Mouse (Mus musculus) lung, embryonic 15.5 days (tissue): ENCODE measurements around the gene Coa6. TPM values are rescaled to one million over a fixed set of nuclear protein-coding genes. Genes with fewer than 3 reads are reported as not detected.
A peak's percentile ranks its signal among the peaks of the same experiment; 100 is the strongest.

ENCODE experiments used
- ATAC-seq: fragments of 200-750 bp; cut with Nextera tagmentation; 2 replicates; pipeline ENCODE4 v1.8.0; 2017; ENCODE audit warnings: moderate number of reproducible peaks, borderline replicate concordance; ENCODE audit not compliant: low FRiP score, low TSS enrichment; ENCODE audit errors: extremely low read depth
- H3K27ac ChIP-seq: fragments of 300-500 bp; sonication (generic); 2 replicates; pipeline ENCODE4 v1.5.1; 2015; ENCODE audit warnings: moderate library complexity, mild to moderate bottlenecking, inconsistent platforms
- H3K27me3 ChIP-seq: fragments of 300-500 bp; sonication (generic); 2 replicates; pipeline ENCODE4 v1.6.1; 2015; ENCODE audit warnings: inconsistent platforms
- H3K36me3 ChIP-seq: fragments of 300-500 bp; sonication (generic); 2 replicates; pipeline ENCODE4 v1.6.1; 2015; ENCODE audit warnings: inconsistent platforms
- H3K4me1 ChIP-seq: fragments of 300-500 bp; sonication (generic); 2 replicates; pipeline ENCODE4 v1.6.1; 2015; ENCODE audit warnings: inconsistent platforms
- H3K4me2 ChIP-seq: fragments of 300-500 bp; sonication (generic); 2 replicates; pipeline ENCODE4 v1.6.1; 2015; ENCODE audit warnings: inconsistent platforms, mild to moderate bottlenecking, moderate library complexity
- H3K4me3 ChIP-seq: fragments of 300-500 bp; sonication (generic); 2 replicates; pipeline ENCODE4 v1.5.1; 2015; ENCODE audit warnings: mild to moderate bottlenecking, inconsistent platforms
- H3K9ac ChIP-seq: fragments of 300-500 bp; sonication (generic); 2 replicates; pipeline ENCODE4 v1.6.1; 2015; ENCODE audit warnings: inconsistent platforms
- H3K9me3 ChIP-seq: fragments of 300-500 bp; sonication (generic); 2 replicates; pipeline ENCODE4 v1.6.1; 2016; ENCODE audit warnings: inconsistent platforms
- WGBS: fragments of 180-500 bp; shearing (Covaris S2); methylation state at CpG from one replicate; pipeline ENCODE4 v1.1.7; 2015; 5-methylcytosine and 5-hydroxymethylcytosine counted together
- polyA plus RNA-seq: library from polyadenylated mRNA; unstranded; fragments of >200 nt; fragmentation: Nextera tagmentation; extraction: Ambion mirVana; gene quantifications from 2 replicates; pipeline ENCODE4 v1.2.1, GENCODE M21; 2015

The Coa6 gene
- polyA plus RNA-seq, 1 experiment from 2014 or later, result 53.2 TPM

DNA sequence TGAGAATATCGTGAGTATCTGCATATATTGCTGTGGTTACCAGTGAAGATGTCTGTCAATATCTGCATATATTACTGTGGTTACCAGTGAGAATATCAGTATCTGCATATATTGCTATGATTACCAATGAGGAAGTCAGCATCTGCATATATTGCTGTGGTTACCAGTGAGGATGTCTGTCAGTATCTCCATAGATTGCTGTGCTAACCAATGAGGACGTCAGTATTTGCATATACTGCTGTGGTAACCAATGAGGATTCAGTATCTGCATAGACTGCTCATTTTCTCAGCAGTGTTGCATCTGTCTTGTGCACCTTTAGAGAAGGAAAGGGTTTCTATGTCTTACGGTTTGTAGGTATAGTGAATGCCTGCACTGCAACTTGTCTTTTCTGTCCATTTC lies 1.5 kb upstream of the Coa6 start:
- no peaks in the 10 kb centered on the region for H3K27me3 ChIP-seq
- H3K9me3 ChIP-seq, result no peaks in the 10 kb centered on the region
- H3K4me1 ChIP-seq, result peaks cover 15% of the 10 kb centered on the region
- peaks cover 2% of the 10 kb centered on the region for H3K36me3 ChIP-seq
- H3K4me2 ChIP-seq, result no peak overlapping the region
- ATAC-seq, result no peak
- 71% methylated on average over 3 of the region's 3 CpGs for WGBS
- no peak overlapping the region for H3K27ac ChIP-seq
- no peak overlapping the region for H3K9ac ChIP-seq
- H3K4me3 ChIP-seq, result no peak overlapping the region

DNA sequence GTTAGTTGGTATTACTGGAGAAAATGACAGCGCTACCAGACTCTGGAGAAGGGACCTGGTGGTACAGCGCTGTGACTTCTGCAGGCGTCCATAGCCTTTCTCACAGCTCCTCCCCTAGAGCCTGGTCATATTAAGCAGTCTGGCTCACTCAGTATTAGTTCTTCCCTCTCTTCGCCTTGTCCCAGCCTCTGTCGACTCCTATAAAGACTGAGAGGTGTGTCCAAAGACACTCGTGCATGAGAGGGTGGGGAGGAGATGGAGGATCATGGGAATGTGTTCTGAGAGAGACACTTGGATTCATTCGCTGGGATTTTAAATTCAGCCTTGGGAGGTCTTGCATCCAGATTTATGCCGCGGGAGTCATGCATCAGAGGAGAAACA lies 595 bp downstream of the Coa6 start:
- H3K36me3 ChIP-seq, result peaks cover 23% of the 10 kb centered on the region
- H3K27ac ChIP-seq, result peak overlapping the region; percentile 60
- no peaks in the 10 kb centered on the region for H3K9me3 ChIP-seq
- peak overlapping the region; percentile 89 for H3K9ac ChIP-seq
- 7% methylated on average over 9 of the region's 9 CpGs for WGBS
- H3K4me1 ChIP-seq, result peaks cover 15% of the 10 kb centered on the region
- H3K4me3 ChIP-seq, result peak overlapping the region; percentile 83
- H3K27me3 ChIP-seq, result no peaks in the 10 kb centered on the region
- H3K4me2 ChIP-seq, result peak overlapping the region; percentile 77
- peak; percentile 50; the same call in 1 of the 2 replicates for ATAC-seq

DNA sequence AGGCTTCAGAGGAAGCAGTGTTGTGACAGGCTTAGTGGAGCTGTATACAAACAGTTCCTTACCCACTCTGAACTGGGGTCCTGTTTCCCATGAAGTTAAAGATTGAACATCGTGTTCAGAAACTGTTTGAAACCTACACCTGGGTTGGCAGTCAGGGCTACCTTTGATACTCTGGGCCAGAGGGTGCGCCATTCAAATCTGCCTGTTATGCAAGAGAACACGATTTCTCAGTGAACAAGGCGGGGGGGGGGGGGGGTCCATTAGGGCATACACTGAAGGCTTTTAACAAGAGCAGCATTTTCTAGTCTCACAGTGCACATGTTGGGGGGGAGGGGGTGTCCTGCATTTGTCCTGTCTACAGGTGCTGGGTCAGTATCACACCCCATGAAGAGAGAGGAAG lies 1.8 kb downstream of the Coa6 start:
- no peak overlapping the region for H3K4me2 ChIP-seq
- H3K27ac ChIP-seq, result no peak overlapping the region
- H3K4me3 ChIP-seq, result no peak overlapping the region
- no peaks in the 10 kb centered on the region for H3K9me3 ChIP-seq
- 76% methylated on average over 4 of the region's 4 CpGs for WGBS
- peaks cover 36% of the 10 kb centered on the region for H3K36me3 ChIP-seq
- H3K4me1 ChIP-seq, result peaks cover 15% of the 10 kb centered on the region
- no peaks in the 10 kb centered on the region for H3K27me3 ChIP-seq
- ATAC-seq, result no peak
- H3K9ac ChIP-seq, result no peak overlapping the region

DNA sequence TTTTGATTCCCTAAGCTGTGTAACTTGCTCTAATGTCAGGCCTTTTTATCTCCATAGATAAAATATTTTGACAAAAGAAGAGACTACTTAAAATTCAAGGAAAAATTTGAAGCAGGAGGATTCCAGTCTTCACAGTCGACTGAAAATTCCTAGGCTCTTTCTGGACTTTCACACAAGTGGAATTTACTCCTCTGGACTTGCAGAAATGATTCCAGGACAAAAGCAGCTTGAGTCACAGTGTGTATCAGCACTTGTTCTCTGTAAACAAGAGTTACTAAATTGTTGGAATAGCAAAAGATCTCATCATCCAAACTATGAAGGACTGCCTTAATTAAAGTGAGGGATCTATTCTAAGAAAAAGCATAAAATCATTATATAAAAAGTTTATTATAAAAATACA lies 2.6 kb downstream of the Coa6 start:
- no peak overlapping the region for H3K9ac ChIP-seq
- no peak overlapping the region for H3K4me3 ChIP-seq
- H3K4me2 ChIP-seq, result no peak overlapping the region
- no peaks in the 10 kb centered on the region for H3K9me3 ChIP-seq
- H3K36me3 ChIP-seq, result peaks cover 42% of the 10 kb centered on the region
- ATAC-seq, result no peak
- WGBS, result 79% methylated on average over 1 of the region's 1 CpGs
- H3K27ac ChIP-seq, result no peak overlapping the region
- H3K4me1 ChIP-seq, result peaks cover 15% of the 10 kb centered on the region
- no peaks in the 10 kb centered on the region for H3K27me3 ChIP-seq

DNA sequence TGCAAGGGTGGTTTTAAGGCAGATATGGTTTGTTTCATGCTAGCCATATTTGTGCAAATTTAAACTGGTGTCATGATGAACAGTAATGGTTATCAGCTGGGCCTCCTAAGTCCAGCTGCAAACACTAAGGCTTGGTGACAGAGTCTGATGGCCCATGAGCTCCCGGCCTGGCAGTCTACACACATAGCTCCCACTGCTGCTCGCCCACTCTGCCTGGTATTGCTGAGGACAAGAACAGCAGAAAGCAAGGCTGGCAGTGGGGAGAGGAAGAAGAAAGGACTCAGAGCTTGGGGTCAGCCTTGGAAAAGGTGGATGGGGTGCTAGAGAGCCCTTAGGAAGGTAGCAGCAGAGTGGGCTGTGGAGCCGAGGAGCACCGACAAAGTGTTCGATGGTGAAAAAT lies 7.3 kb downstream of the Coa6 start:
- H3K9me3 ChIP-seq, result no peaks in the 10 kb centered on the region
- H3K27me3 ChIP-seq, result no peaks in the 10 kb centered on the region
- no peak for ATAC-seq
- no peaks in the 10 kb centered on the region for H3K4me1 ChIP-seq
- no peak overlapping the region for H3K27ac ChIP-seq
- no peak overlapping the region for H3K4me2 ChIP-seq
- H3K4me3 ChIP-seq, result no peak overlapping the region
- WGBS, result 90% methylated on average over 5 of the region's 5 CpGs
- H3K36me3 ChIP-seq, result peaks cover 62% of the 10 kb centered on the region
- H3K9ac ChIP-seq, result no peak overlapping the region

DNA sequence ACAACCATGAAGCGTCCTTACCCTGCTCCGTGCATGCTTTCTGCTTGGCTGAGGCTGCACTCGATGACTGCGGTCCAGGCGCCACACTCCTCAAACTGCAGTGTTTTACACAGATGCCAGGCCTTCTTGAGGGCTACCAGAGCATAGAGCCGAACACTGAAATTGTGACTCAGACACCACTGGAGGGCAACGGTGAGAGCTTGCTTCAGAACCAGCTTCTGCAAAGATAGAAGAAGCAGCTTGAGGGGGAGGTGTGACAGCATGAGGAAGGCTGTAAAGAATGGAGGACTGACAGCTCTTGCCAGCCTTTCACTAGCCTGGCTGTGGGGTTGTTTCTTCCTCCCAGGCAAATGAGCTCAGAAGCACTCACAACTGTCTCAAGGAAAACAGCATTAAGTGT lies 11.5 kb downstream of the Coa6 start:
- no peak overlapping the region for H3K27ac ChIP-seq
- no peaks in the 10 kb centered on the region for H3K27me3 ChIP-seq
- no peak for ATAC-seq
- no peak overlapping the region for H3K4me2 ChIP-seq
- H3K9ac ChIP-seq, result no peak overlapping the region
- H3K4me1 ChIP-seq, result no peaks in the 10 kb centered on the region
- H3K36me3 ChIP-seq, result peaks cover 39% of the 10 kb centered on the region; the same call in 1 of the 2 replicates
- no peaks in the 10 kb centered on the region for H3K9me3 ChIP-seq
- no peak overlapping the region for H3K4me3 ChIP-seq
- 80% methylated on average over 7 of the region's 7 CpGs for WGBS

DNA sequence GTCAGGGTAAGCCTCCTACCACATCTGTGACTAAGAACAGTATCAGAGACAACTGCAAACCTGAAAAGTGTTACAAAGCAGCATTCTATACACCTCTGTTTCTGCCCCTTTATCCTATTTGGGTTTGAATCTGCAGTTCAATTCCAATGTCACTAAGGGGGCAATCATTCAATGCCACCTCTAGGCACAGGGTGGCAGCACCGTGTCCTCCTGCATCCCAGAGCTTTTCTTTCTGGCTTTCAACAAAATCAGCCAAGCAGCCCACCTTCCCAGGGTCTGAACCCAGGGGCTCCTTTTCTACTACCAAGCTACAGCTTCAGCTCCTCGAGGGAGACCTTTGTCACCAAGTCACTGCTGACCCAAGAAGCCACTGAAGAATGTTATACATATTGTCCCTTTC lies 16.6 kb downstream of the Coa6 start:
- ATAC-seq, result no peak
- Histone ChIP-seq H3K27me3 (no peaks in the 10 kb centered on the region), H3K27ac (no peak overlapping the region), H3K4me2 (no peak overlapping the region), H3K9ac (no peak overlapping the region), H3K36me3 (peaks cover 19% of the 10 kb centered on the region; the same call in 1 of the 2 replicates), H3K9me3 (no peaks in the 10 kb centered on the region), H3K4me3 (no peak overlapping the region), H3K4me1 (no peaks in the 10 kb centered on the region)
- WGBS, result 58% methylated on average over 2 of the region's 2 CpGs

DNA sequence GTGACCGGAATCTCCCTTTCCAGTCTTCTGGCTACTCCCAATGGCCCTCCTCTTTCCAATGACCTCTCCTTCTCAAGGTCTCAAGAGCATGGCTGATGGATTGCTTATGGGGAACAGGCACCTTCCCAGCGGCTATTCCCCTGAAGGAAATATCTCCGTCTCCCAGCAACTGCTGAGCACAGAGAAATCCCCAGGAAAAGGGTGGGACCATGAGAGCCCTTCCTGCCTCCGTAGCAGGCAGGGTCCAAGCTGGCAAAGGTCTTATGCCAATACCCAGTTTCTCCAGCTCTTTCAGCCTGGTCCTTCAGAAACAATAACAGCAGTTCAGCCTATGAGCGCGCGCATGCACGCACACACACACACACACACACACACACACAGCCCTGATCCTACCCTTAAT lies 28.8 kb downstream of the Coa6 start:
- H3K4me1 ChIP-seq, result no peaks in the 10 kb centered on the region
- H3K27ac ChIP-seq, result no peak overlapping the region
- no peak overlapping the region for H3K4me3 ChIP-seq
- peaks cover 62% of the 10 kb centered on the region for H3K36me3 ChIP-seq
- H3K27me3 ChIP-seq, result no peaks in the 10 kb centered on the region
- H3K9me3 ChIP-seq, result no peaks in the 10 kb centered on the region
- WGBS, result 71% methylated on average over 8 of the region's 8 CpGs
- no peak overlapping the region for H3K9ac ChIP-seq
- no peak overlapping the region for H3K4me2 ChIP-seq
- ATAC-seq, result no peak

DNA sequence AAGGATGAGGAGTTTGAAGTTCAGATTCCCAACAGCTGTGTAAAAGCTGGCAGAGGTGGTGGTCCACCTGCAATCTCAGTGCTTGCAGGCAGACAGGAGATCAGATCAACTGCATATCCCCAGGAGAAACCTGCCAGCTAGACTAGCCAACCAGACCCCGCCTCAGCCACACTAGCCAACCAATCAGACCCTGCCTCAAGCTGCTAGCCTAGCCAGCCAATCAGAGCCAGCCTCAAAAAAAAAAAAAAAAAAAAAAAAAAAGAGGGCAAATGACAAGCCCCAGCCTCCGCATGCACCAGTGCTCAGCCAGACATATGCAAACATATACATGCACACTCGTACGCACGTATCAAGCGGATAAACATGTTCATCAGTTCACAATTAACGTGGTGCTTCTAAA lies 33.1 kb downstream of the Coa6 start:
- no peaks in the 10 kb centered on the region for H3K9me3 ChIP-seq
- no peak overlapping the region for H3K4me3 ChIP-seq
- H3K4me1 ChIP-seq, result no peaks in the 10 kb centered on the region
- peaks cover 52% of the 10 kb centered on the region for H3K36me3 ChIP-seq
- WGBS, result 74% methylated on average over 7 of the region's 7 CpGs
- H3K9ac ChIP-seq, result no peak overlapping the region
- no peaks in the 10 kb centered on the region for H3K27me3 ChIP-seq
- H3K4me2 ChIP-seq, result no peak overlapping the region
- H3K27ac ChIP-seq, result no peak overlapping the region
- ATAC-seq, result no peak

DNA sequence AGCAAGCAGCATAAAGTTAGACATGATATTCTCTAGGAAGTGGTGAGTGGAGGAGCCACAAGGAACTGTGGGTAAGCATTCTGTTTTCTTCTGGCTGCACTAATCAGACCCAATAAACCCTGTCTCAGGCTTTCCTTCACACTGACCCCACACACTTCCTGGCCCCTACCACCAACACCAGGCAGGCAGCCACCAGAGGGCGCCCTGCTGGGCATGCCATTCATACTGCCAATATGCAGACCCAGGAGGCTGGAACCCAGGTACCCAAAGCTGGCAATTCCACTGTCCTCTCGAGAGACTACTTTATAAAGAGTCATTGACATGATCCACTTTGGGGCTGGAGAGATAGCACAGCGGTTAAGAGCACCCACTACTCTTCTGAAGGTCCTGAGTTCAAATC lies 38.0 kb downstream of the Coa6 start:
- Histone ChIP-seq H3K27me3 (no peaks in the 10 kb centered on the region), H3K9ac (no peak overlapping the region), H3K4me1 (no peaks in the 10 kb centered on the region), H3K4me3 (no peak overlapping the region), H3K27ac (no peak overlapping the region), H3K4me2 (no peak overlapping the region), H3K9me3 (no peaks in the 10 kb centered on the region), H3K36me3 (peaks cover 45% of the 10 kb centered on the region)
- no peak for ATAC-seq
- WGBS, result 49% methylated on average over 3 of the region's 3 CpGs

DNA sequence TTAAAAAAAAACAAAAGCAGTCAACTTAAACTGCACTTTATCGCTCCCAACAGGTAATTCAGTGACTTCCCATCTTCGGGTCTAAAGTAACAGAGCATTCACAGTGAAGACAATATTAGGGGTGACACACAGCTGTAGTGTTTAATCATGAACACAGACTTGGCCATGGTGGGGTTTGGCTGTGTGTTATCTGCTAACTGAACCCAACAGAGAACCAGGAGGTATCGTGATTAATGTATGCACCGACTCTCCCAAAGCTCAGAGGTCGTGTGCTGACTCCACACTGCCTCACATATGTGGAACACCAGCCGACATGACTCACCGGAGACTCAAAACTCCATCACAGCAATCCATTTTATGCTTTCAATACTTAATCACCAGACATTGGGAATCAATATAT lies 39.4 kb downstream of the Coa6 start:
- no peak for ATAC-seq
- H3K36me3 ChIP-seq, result peaks cover 40% of the 10 kb centered on the region
- H3K27ac ChIP-seq, result no peak overlapping the region
- no peak overlapping the region for H3K4me3 ChIP-seq
- 74% methylated on average over 7 of the region's 7 CpGs for WGBS
- H3K9ac ChIP-seq, result no peak overlapping the region
- no peak overlapping the region for H3K4me2 ChIP-seq
- H3K4me1 ChIP-seq, result no peaks in the 10 kb centered on the region
- H3K9me3 ChIP-seq, result no peaks in the 10 kb centered on the region
- H3K27me3 ChIP-seq, result no peaks in the 10 kb centered on the region

DNA sequence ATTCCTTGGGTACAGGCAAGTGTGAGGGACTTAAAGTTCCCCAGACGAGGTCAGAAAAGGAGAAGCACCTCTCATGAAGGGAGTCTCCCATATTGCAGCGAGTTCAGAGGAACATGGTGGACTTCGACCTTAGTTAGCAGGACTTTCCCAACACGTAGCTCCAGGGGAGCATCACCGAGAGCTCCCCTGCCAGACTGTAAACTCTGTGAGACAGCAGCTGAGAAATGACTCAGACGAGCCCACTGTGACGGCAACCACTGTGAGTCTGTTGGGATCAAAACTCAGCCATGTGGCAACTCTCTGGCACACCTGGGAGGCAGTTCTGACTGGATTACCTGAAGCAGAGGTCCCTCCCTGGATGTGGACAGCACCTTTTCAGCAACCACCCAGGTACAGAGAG lies 41.8 kb downstream of the Coa6 start:
- ATAC-seq, result no peak
- Histone ChIP-seq H3K9ac (no peak overlapping the region), H3K4me2 (no peak overlapping the region), H3K27me3 (no peaks in the 10 kb centered on the region), H3K9me3 (no peaks in the 10 kb centered on the region), H3K36me3 (peaks cover 47% of the 10 kb centered on the region), H3K4me1 (no peaks in the 10 kb centered on the region), H3K27ac (no peak overlapping the region), H3K4me3 (no peak overlapping the region)
- 79% methylated on average over 7 of the region's 7 CpGs for WGBS

DNA sequence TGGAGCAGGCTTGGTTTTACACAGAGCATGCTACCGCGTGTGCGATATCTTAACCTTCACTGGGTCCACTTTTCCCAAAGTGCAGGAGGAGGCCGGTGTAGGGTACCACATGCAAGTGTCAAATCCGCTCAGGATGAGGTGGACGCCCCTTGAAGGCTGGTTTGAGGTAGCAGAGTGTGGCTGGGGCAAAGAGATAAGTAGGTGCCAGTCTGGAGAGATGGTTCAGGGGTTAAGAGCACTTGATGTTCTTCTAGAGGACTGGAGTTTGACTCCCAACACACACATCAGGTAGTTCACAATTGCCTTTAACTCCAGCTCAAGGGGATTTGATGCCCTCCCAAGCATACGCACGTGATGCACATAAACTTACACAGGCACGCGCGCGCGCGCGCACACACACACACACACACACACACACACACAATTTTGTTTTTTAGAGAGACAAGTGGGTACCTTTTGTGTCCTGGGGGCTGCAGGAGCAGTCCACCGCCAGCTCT lies 51.5 kb downstream of the Coa6 start:
- peak overlapping the region; percentile 73 for H3K9ac ChIP-seq
- H3K4me3 ChIP-seq, result peak overlapping the region; percentile 90
- WGBS, result 10% methylated on average over 16 of the region's 16 CpGs
- peak overlapping the region; percentile 94 for H3K4me2 ChIP-seq
- peaks cover 25% of the 10 kb centered on the region for H3K4me1 ChIP-seq
- no peaks in the 10 kb centered on the region for H3K27me3 ChIP-seq
- peaks cover 20% of the 10 kb centered on the region for H3K36me3 ChIP-seq
- ATAC-seq, result no peak
- no peaks in the 10 kb centered on the region for H3K9me3 ChIP-seq
- H3K27ac ChIP-seq, result no peak overlapping the region
